Mouse (Mus musculus): ENCODE data around the gene Calm4.
"Not testable (repeated sequence)": the region's sequence is repeated elsewhere in the genome, so short reads cannot be mapped to it uniquely, and the experiment has no call there.

Gene Calm4

DNA sequence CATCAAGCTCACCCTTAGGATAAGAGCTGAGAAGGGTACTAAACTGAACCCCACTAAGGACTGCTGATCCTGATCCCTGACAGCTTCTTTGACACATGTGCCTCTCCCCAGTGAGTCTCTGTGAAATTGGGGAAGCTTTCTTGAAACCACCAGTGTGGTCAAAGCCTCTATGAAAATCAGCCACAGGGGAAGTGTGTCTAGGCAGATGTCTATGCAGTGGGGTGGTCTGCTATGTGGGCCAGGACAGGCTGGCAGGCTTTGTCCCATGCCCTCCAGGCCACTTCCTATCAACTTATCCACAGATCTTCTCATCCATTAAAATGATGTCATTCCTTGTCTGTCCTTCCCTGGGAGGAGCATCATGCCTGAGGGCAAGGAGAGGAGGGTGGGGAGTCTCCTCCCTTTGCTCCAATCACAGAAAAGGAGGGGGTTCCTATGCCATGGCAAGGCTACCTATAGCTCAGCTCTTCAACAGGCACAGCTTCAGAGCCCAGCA is at the start of gene Calm4:
TSS of gene Calm4 (plus strand) at position 446 of the 496 bp plus-strand sequence.
- DNase-seq (ENCODE audit: extremely low spot score), result not testable (repeated sequence)

DNA sequence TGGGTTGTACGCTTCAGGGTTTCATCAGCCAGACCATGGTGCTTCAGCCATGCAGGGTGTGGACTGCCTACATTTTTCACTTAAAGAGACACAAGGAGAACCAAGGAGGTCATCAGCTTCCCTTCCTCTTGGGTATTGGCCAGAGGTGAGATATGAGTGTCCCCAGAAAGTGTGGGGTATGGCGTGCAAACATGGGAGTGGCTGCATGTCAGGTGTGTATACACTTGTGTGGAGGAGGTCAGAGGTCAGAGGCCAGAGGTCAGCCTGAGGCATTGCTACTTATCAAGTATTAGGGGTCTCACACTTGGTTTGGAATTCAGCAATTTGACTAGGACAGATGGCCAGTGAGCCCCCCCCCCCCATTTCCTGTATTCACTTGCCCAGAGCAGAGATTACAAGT is 49.0 kb upstream of the Calm4 start:
- peak; percentile 23 for DNase-seq (ENCODE audit: extremely low spot score)

DNA sequence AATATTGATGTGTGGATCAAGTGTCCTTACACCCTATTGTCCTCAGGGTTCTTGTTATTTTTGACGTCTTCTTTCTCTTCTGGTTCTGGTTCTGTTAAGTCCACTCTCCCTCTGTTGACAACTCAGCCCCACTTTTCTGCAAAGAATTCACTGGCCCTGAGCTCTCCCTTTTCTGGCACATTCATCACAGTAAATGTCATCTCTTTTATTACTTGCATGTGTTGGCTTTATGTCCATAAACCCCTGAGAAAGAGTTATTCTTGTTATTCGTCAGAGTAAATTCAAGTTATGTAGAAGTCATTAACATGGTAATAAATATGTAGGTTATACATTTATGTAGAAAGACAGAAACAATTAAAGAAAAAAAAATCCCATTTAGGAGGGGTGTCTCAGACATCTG is 48.0 kb upstream of the Calm4 start:
- no peak for DNase-seq (ENCODE audit: extremely low spot score)

DNA sequence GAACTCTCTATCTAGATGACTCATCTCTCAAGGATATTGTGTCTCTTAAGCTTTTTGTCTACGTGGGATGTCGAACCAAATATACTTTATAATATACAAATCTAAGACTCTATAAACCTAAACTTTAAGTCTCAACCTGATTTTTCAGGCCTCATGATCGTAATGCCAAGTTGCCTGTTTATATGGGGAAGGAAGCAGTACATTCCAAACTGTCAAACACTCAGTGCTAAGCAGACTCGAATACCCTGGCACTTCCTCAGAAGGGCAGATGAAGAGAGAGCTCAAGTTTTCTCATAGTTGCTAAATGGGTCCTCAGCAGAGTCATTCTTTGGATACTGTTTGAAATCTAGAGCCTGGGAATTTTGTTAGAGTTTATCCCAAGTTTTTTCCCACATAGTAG is 40.9 kb upstream of the Calm4 start:
- no peak for DNase-seq (ENCODE audit: extremely low spot score)

DNA sequence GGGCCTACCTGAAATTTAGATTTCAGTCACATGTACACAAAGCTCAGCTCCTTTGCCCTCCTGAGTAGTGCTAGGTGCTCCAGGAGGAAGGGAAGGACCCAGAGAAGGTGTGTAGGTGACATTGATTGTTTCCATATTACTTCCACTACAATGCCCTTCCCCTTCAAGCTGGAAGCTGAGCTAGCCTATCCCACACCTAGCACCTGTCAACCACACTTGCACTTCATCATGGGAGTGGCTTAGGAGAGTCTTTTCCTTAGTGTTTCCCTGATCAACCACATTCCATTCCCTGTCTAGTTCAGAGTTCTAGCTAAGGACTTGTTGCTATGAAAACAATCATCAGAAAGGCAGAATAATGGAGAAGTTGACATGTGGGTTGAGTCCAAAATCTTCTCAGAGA is 38.8 kb upstream of the Calm4 start:
- DNase-seq (ENCODE audit: extremely low spot score), result no peak

DNA sequence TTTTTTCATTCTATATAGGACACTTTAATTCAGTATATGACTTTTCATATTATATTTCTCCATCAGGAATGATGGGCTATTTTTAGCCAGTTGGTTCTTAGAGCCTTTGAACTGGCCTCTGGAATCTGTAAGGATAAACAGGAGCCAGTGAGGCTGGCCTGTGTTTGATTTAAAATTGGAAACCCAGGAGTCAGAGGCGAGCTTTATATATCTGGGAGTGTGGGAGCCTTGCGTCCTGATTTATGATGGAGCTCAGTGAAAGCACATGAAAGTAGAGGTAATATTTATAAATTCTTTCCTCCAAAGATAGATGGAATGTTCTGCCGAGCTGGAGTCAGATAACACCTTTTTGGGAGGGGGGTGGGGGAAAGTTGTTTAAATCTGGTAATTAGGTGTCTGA is 38.2 kb upstream of the Calm4 start:
- no peak for DNase-seq (ENCODE audit: extremely low spot score)

DNA sequence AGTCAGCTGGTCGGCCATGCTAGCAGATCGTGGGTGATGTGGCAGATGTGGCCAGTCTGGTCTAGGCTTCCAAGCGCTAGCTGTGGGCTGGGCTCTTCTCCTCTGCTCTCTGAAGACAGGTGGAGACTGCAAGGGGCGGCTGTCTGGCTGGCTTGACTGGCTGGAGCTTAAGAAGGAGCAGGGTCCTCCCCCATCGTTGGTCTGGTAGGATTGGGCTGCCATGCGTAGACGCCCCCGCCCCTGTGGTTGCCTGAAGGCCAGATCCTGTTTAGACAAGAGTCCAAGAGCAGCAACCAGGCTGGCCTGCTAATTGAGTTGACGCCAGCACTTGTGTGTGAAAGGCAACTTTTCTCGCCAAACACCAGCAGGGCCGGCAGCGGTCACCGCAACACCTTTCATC is 33.4 kb upstream of the Calm4 start, which contains the start of gene Calml3:
TSS of gene Calml3 (minus strand) at position 131 of the 400 bp plus-strand sequence.
- DNase-seq (ENCODE audit: extremely low spot score), result no peak

DNA sequence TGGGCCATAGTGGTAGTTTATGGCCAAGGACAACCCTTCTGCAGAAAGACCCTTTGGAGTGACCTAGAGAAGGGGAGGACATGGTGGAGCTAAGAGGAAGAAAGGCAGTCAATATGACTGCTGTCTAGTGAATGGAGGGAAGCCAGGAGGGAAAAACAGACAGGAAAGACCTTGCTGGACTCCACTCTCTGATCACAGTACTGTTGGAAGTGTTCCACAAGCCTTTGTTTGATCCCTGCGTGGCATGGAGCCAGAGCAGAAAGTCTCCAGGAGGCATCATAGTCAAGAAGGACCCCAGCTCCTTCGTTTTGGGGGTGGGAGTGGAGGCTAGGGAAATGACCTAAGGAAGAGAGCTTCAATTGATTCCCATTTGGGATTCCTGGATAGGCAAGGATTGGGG is 32.4 kb upstream of the Calm4 start:
- no peak for DNase-seq (ENCODE audit: extremely low spot score)

DNA sequence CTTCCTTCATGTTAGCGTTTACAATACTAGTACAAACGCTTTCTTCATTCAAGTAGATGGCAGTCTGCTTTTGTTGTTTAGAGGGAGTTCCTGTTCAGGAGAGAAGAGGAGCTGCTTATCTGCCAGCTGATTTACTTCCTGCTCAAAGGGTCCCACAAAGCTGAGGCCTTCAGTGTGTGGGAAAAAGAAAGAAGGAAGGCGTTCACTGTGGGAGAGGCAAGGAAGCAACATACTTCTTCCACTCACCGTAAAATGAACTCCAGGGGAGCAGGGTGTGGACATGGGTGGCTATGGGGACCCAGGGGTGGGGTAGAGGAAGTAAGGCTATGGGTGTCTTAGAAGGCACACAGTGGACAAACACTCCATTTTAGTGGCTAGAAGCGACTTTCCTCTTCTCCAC is 31.9 kb upstream of the Calm4 start:
- DNase-seq (ENCODE audit: extremely low spot score), result no peak

DNA sequence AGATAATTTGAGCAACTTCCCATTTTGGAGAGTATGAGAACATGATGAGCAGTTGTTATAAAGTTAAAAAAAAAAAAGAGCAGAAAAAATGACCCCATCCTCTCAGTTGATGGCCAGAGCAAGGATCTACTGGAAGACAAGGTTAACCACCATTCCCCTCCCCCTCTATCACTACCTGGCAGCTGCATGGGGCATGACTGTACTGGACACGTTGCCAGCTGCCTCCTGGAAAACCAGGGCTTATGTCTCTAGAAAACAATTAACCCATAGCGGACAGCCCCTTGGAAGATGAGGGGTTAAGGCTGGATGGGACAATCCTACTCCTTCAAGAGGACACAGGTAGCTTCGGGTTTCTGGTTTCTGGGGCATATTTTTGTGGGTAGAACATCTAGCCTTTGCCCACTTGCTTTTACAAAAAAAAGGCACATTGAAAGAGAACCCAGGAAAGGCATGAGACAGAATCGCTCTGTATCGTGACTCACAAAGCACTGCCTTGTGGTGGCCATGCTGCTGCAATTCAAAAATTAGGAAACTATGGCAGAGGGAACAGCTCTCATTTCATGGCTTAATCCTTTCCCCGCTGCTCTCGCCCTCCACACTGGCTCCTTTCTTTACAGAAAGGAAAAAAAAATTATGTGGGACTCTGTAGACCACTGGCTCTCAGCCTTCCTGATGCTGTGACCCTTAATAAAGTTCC is 30.3 kb upstream of the Calm4 start:
- DNase-seq (ENCODE audit: extremely low spot score), result no peak

DNA sequence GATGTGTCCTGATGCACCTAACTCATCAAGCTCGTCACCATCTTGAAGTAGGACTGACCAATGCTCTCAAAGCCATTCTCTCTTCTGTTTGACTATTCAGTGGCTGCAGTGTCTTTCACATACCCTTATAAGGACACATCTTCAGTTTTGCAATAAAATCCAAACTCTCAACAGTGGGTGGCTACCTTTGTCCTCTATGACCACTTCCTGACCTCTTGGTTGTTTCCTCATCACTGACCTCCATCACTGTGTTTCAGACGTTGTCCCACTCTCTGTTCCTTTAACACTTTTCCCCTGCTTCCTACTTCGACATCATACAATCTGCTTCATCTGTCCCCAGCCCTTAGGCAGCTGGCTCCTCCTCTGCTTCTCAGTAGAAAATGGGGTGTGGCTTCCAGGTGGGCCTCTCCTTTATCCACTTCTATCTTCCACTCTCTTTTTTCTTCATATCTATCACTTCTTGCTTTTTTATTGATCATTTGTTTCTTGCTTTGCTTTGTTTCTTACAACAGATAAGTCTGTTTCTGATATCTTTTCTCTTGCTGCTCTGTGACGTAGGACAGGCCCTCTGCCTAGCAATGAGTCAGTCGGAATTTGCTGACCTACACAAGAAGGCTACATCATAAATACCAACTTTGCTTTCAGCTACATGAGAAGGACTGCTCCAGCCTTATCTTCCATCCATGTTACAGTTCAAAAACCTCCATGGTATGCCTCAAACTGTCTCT is 19.4 kb upstream of the Calm4 start:
- no peak for DNase-seq (ENCODE audit: extremely low spot score)

DNA sequence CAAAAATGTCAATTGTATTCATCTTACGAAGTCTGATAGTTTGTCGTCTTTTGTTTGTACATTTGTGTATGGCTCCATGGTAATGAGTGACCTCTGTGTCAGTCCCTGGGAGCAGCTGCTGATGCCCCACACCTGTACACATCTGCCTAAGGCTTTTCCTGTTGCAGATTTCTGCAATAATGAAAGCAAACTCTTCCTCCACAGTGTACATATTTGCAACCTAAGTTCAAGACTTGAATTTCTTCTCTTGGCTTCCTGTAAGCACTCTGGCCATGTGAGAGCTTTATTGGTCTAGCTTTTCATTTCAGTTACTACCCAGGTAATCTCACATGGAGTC is 18.8 kb upstream of the Calm4 start:
- no peak for DNase-seq (ENCODE audit: extremely low spot score)

DNA sequence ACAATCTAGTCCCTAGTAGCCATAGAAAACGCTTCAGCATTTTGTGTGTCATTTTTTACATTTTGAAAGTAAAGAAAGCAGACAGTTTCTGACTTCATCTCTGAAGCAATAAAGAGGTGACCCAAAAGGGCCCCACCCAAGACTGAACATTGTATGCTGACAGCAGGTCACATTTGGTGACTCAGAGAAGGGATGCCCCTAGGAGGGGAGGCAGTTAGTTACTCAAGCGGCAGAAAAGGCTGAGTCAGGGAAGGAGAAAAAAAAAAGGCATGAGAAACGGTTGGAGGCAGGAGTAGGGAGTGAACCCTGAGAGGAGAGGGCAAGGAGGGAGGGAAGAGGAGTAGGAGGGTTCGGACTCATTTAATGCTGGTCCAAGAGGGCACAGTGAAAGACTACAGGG is 15.5 kb upstream of the Calm4 start:
- no peak for DNase-seq (ENCODE audit: extremely low spot score)

DNA sequence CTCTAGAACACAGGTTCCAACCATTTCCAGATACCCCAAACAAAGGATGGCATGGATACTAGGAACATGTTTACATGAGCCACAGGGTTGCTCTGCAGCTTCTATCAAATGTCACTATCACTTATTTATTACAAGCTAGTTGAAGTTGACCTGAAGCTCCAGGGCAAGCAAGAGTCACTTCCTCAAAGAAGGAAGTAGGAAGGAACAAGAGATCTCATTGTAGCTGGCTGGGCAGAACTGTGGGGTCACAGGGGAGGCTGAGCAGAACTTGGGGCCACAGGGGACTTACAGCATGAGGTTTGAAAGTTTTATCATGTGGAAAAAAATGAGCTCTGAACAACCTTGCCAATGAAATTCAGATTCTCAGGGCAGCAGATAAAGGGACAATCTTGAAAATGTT is 11.8 kb upstream of the Calm4 start:
- DNase-seq (ENCODE audit: extremely low spot score), result no peak

DNA sequence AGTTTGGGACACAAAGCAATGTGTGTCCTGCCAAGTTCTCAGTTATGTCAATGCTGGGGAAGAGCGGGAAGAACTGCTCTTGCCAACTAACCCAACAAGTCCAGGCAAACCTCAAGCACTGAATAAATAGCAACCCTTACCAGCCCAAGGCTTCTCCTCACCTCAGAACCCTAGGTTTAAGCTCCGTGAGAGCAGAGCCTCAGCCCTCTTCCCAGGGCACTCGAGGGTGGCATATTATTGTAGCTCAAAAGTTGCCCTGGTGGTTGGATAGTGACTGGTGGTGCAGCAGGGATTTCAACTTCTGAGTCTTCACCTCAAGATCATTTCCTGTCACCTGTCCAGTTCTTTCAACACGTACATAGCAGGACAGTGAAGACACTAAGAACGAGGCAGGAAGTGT is 6.0 kb upstream of the Calm4 start:
- no peak for DNase-seq (ENCODE audit: extremely low spot score)

DNA sequence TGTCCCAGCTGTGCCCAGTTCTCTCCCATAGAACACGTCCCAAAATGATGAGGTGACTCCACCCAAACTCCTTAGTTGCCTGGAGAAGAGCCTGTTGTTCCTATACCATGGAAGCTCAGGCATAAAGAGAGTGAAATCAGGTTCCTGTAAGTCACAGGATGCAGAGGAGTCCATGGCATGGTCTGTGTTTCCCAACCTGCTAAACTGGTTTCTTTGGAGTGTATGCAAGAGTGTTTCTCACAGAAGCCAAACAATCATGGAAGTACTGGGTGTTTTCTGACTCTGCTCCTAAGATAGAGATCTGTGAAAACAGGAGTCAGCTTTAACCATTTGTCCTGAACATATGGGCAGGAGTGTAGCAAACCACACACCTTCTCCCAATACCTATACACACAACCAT is 5.6 kb upstream of the Calm4 start:
- DNase-seq (ENCODE audit: extremely low spot score), result no peak

DNA sequence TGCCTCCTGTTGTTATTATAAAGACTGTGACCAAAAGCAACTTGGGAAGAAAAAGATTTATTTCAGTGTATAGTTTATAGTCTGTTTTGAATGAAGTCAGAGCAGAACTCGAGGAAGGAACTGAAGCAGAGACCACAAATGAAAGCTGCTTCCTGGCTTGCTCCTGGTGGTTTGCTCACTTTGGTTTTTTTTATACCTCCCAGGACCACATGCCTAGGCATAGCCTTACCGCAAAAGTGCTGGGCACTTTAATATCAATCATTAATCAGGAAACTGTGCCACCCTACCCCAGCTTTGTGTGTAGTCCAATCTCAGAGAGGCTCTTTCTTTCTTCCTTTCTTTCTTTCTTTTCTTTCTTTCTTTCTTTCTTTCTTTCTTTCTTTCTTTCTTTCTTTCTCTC is 5.1 kb upstream of the Calm4 start:
- DNase-seq (ENCODE audit: extremely low spot score), result no peak

DNA sequence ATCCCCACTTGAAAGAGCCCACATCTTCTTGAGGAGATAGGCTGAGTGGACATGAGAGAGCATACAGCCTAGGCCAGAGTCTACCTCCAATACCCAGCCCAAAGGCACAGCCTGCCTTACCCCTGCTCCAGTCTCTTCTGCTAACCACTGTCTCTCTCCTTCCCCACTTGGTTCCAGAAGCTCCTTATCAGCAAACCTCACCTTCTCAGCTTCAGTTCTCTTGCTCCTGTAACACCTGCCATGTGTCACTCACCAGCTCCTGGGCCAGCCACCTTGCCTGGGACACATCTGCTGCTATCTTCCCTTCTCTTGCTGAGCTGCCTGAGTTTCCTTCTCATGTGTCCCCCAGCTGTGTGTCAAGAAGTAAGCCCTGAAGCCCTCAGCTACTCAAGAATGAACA is 3.9 kb upstream of the Calm4 start:
- not testable (repeated sequence) for DNase-seq (ENCODE audit: extremely low spot score)

DNA sequence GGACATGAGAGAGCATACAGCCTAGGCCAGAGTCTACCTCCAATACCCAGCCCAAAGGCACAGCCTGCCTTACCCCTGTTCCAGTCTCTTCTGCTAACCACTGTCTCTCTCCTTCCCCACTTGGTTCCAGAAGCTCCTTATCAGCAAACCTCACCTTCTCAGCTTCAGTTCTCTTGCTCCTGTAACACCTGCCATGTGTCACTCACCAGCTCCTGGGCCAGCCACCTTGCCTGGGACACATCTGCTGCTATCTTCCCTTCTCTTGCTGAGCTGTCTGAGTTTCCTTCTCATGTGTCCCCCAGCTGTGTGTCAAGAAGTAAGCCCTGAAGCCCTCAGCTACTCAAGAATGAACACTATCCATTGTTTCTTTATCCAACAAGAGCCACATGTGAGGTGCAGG is 3.1 kb downstream of the Calm4 start:
- not testable (repeated sequence) for DNase-seq (ENCODE audit: extremely low spot score)

DNA sequence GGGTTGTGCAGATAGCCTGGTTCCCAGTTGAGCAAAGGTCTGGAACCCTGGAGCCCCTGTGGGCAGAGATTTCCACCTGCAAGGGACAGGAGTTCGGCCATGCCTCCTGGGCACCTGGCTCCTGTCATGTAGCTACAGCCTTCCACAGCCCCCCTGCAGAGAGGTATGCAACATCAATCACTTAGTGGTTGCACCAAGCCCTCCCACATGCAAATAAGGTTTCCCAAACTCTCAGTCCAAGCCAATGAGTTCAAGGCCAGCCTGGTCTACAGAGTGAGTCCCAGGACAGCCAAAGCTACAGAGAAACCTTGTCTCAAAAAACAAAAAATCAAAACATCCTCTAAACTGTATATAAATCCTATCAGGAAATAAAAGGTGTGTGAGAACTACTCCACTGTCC is 12.8 kb downstream of the Calm4 start:
- DNase-seq (ENCODE audit: extremely low spot score), result no peak

DNA sequence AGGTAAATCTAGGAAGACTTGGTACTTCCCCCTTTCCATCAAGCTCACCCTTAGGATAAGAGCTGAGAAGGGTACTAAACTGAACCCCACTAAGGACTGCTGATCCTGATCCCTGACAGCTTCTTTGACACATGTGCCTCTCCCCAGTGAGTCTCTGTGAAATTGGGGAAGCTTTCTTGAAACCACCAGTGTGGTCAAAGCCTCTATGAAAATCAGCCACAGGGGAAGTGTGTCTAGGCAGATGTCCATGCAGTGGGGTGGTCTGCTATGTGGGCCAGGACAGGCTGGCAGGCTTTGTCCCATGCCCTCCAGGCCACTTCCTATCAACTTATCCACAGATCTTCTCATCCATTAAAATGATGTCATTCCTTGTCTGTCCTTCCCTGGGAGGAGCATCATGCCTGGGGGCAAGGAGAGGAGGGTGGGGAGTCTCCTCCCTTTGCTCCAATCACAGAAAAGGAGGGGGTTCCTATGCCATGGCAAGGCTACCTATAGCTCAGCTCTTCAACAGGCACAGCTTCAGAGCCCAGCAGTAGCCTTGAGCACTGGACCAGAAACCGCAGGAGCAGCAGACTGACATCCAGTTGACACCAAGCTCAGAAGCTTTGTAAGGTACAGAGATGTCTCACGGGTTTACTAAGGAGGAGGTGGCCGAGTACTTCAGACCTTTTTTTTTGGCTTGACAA is 16.2 kb downstream of the Calm4 start, which contains the start of gene Calm5:
TSS of gene Calm5 (plus strand) at position 526 of the 686 bp plus-strand sequence.
- DNase-seq (ENCODE audit: extremely low spot score), result not testable (repeated sequence)

DNA sequence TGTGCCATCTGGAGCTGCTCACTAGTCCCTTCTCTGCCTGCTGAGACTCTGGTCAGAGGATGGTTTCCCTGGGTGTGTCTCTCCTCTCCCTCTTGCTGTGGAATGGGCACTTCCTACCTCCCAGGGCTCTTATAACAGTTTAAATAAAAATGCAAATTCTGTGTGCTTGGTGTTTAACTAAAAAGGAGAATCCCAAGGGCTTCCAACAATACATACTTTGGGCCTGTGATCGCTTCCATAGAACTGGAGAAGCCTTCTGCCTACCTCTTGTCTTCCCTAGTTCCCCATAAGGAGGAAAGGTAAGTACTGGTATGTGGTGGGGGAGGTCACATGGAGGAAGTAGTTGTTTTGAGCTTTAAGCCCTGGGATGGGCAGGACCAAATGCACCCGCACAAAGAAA is 17.3 kb downstream of the Calm4 start:
- no peak for DNase-seq (ENCODE audit: extremely low spot score)

DNA sequence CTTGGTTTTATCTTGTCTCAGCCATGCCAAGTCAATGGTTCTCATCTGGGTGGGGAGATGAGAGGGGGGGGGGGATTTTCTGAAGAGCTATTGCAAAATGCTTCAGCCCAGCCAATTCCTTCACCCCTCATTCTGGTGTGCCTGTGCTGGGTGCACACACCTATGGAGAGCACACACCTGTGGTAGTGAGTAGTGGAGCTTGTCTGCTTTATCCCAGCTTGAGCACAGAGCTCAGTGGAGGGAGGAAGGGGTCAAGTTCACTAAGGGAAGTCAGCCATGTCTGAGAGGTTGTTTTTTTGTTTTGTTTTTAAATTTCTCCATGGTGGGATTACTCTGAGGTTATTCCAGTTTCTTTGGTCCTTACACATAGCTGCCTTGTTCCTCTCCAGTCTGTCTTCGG is 18.7 kb downstream of the Calm4 start:
- no peak for DNase-seq (ENCODE audit: extremely low spot score)
